Comparison of ENCODE assay signal across 14 mouse cellular contexts in genomic region chr10:3466135-3466626, GRCm38 (mm10).
"Had no signal": no experiment of that assay in that cellular context is flagged by ENCODE, and none has a peak within 500 bp of the region (broad histone marks: within the 10 kb centered on the region; RNA-seq: fewer than 3 reads in every experiment).

No protein-coding gene starts in this region.

- H3K36me3 ChIP-seq: limb, embryonic 10.5 days; liver, embryonic 15.5 days; midbrain, embryonic 15.5 days; neural tube, embryonic 13.5 days; stomach, embryonic 15.5 days had no signal

- H3K4me3 ChIP-seq: limb, embryonic 10.5 days; liver, embryonic 15.5 days; megakaryocyte, embryonic 14.5 days; midbrain, embryonic 15.5 days; neural tube, embryonic 13.5 days; stomach, embryonic 15.5 days had no signal

- DNase-seq: kidney, postnatal 10 days; lung, embryonic 14.5 days; lung, postnatal 14 days; retina, postnatal 1 day; thymus, postnatal 36 days had no signal

- H3K27me3 ChIP-seq: liver, embryonic 15.5 days; megakaryocyte, embryonic 14.5 days; midbrain, embryonic 15.5 days; neural tube, embryonic 13.5 days; stomach, embryonic 15.5 days had no signal

- H3K4me1 ChIP-seq: limb, embryonic 10.5 days; liver, embryonic 15.5 days; megakaryocyte, embryonic 14.5 days; midbrain, embryonic 15.5 days; neural tube, embryonic 13.5 days; stomach, embryonic 15.5 days had no signal

- H3K9me3 ChIP-seq: limb, embryonic 10.5 days; liver, embryonic 15.5 days; midbrain, embryonic 15.5 days; neural tube, embryonic 13.5 days; stomach, embryonic 15.5 days had no signal

- H3K4me2 ChIP-seq: liver, embryonic 11.5 days; liver, embryonic 15.5 days; lung, embryonic 14.5 days; midbrain, embryonic 11.5 days; midbrain, embryonic 15.5 days; neural tube, embryonic 13.5 days; stomach, embryonic 15.5 days had no signal

- ATAC-seq: midbrain, embryonic 15.5 days had no signal

- H3K27ac ChIP-seq: limb, embryonic 10.5 days; liver, embryonic 15.5 days; macrophage; midbrain, embryonic 15.5 days; neural tube, embryonic 13.5 days; stomach, embryonic 15.5 days had no signal

- H3K9ac ChIP-seq: liver, embryonic 15.5 days; lung, embryonic 14.5 days; midbrain, embryonic 15.5 days; neural tube, embryonic 13.5 days; stomach, embryonic 15.5 days had no signal
